ENCODE assay signal across 10 mouse cellular contexts in the genomic region with DNA sequence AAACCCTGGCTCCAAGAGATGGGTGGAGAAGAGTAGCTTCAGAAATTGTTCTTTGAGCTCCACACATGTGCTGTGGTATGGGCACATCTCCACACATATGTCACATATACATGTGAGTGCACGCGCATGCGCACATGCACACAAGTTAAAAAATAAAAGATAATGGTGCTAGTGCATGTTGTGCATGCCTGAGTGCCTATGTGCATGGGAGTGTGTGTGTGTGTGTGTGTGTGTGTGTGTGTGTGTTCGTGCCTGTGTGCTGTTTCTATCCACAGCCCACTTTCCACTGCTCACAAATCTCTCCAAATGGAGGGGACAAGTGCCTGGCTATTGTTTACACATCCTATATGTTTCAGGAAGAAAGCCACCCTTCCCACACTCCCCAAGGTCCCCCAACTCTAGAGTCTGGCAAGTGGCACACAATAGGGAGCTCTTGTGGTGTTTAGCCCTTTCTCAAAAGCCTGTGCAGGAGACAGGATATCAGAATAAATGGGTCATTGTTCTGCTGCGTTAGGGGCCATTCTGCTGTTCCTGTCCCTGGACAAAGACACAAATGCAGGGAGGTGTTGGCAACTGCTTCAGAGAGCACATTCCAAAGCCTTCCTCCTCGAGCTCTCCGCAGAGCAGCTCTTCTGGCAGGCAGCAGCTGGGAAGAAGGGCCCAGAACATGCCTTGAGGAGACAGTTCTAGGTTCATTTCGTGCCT. TPM values are rescaled to one million over a fixed set of nuclear protein-coding genes. Genes with fewer than 3 reads are reported as not detected.
DNase-seq lines count a peak whose midpoint lies in the region; ATAC-seq and TF ChIP-seq lines count a peak whose summit lies in the region.
"Had no signal": no experiment of that assay in that cellular context is flagged by ENCODE, and none has a peak within 500 bp of the region (broad histone marks: within the 10 kb centered on the region; RNA-seq: fewer than 3 reads in every experiment).

No protein-coding gene starts in this region.

- peak overlapping the region; percentile 42 for H3K27ac ChIP-seq in thymus, adult 2 months (ENCODE audit: control insufficient read depth, insufficient read depth, low read length)
- no peak overlapping the region for H3K27ac ChIP-seq in heart, embryonic 12.5 days (ENCODE audit: poor library complexity, severe bottlenecking)

- no peak for TF ChIP-seq CTCF in thymus, adult 2 months (IDR thresholded peaks at IDR 0.05; ENCODE audit: borderline replicate concordance, control insufficient read depth, extremely low read depth, insufficient read depth, low read length, poor library complexity)

- H3K4me1 ChIP-seq in thymus, adult 2 months (replicated peaks; ENCODE audit: control insufficient read depth, insufficient read depth, low read length): peaks cover 34% of the 10 kb centered on the region
- peaks cover 24% of the 10 kb centered on the region for H3K4me1 ChIP-seq in heart, embryonic 12.5 days (replicated peaks)

- no peaks in the 10 kb centered on the region for H3K27me3 ChIP-seq in thymus, adult 2 months (ENCODE audit: control insufficient read depth, insufficient read depth, low read length)
- no peaks in the 10 kb centered on the region for H3K27me3 ChIP-seq in heart, embryonic 12.5 days (replicated peaks)

- ATAC-seq in heart, embryonic 12.5 days (ENCODE audit: insufficient number of reproducible peaks, low FRiP score): peak; percentile 53; the same call in 1 of the 2 replicates
- ATAC-seq: forebrain, embryonic 14.5 days had no signal

- WGBS in thymus, adult 2 months: 93% methylated on average over 8 of the region's 8 CpGs
- WGBS in heart, embryonic 12.5 days: 58% methylated on average over 8 of the region's 8 CpGs

- no peaks in the 10 kb centered on the region for H3K36me3 ChIP-seq in thymus, adult 2 months (ENCODE audit: control insufficient read depth, insufficient read depth, low read length)
- no peaks in the 10 kb centered on the region for H3K36me3 ChIP-seq in heart, embryonic 12.5 days

- DNase-seq in thymus, adult 2 months: no peak
- DNase-seq in thymus, postnatal 36 days: no peak
- DNase-seq in kidney, postnatal 36 days: peak; percentile 44 to 48
- DNase-seq in cerebellum, adult 11-12 months: no peak
- no peak for DNase-seq in c-Kit-positive CD71-positive TER-119-positive erythroid progenitor cells, embryonic 14.5 days (ENCODE audit: low spot score)
- no peak for DNase-seq in adrenal gland, postnatal 14 days
- DNase-seq: right cerebral cortex, postnatal 14 days had no signal

- peaks cover 9% of the 10 kb centered on the region; the same call in 1 of the 2 replicates for H3K9me3 ChIP-seq in heart, embryonic 12.5 days (replicated peaks)

- no peak for TF ChIP-seq POLR2A in thymus, adult 2 months (IDR thresholded peaks at IDR 0.05; ENCODE audit: control insufficient read depth, extremely low read depth, insufficient read depth, low read length, poor library complexity)

- no peak overlapping the region for H3K9ac ChIP-seq in heart, embryonic 12.5 days

- H3K4me3 ChIP-seq in thymus, adult 2 months (ENCODE audit: control insufficient read depth, insufficient read depth, low read length): no peak overlapping the region
- H3K4me3 ChIP-seq in heart, embryonic 12.5 days: no peak overlapping the region

- H3K4me2 ChIP-seq in heart, embryonic 12.5 days: no peak overlapping the region
- H3K4me2 ChIP-seq: liver, embryonic 11.5 days had no signal

RNA-seq across cellular contexts. Expression of a gene that starts 37.9 kb away (rescaled TPM):
- polyA plus RNA-seq in thymus, adult 2 months (2012; rRNA removed): 57.2 and 60.1 TPM in 2 replicates
- 22.0 and 22.3 TPM in 2 replicates for polyA plus RNA-seq in heart, embryonic 12.5 days (2016; fragmentation: Nextera tagmentation; extraction: Ambion mirVana)
- 62.4 and 84.4 TPM in 2 replicates for total RNA-seq in adrenal gland, postnatal 14 days (2021)

Comparison
In these comparisons a context has a peak if more than half of its experiments do, and no peak if none do; other contexts are left out.
1. DNase-seq: peak in kidney, postnatal 36 days (2 of 2); none in thymus, adult 2 months (single experiment), thymus, postnatal 36 days (0 of 2), cerebellum, adult 11-12 months (single experiment), c-Kit-positive CD71-positive TER-119-positive erythroid progenitor cells, embryonic 14.5 days (single experiment) and adrenal gland, postnatal 14 days (single experiment).